Mouse (Mus musculus) brain, embryonic 18.5 days (tissue): Measurements from ENCODE around the gene Lce1b.
"Not testable (repeated sequence)": the region's sequence is repeated elsewhere in the genome, so short reads cannot be mapped to it uniquely, and the experiment has no call there.

Experiments
- DNase-seq: peaks from one replicate; pipeline ENCODE4 v3.0.0-alpha.2; 2012; ENCODE audit warnings: low read depth, low spot score

Lce1b gene

GRCm38 (mm10) chr3:92656826-92657225 lies at the start of gene Lce1b:
TSS of gene Lce1b (minus strand) at chr3:92656926.
- no peak for DNase-seq

GRCm38 (mm10) chr3:92694613-92695012 lies 37.9 kb upstream of the Lce1b start:
- DNase-seq, result no peak

DNA sequence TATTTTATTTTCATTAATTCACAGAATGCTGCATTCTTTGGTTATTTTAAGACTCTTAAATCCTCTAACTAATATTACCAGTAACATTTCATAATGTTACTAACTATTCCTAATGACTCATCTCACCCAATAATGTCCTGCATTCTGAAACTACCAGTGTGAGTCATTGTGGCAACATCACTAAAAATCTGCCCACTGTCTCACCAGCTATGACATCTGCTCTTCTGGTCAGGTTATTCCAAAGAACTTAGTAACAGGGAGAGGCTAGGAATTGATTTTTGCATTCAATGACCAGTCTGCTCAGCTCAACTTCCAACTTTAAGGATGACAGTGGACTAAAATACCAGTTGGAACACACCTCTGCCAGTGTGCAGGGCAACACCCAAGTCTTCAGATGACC lies 35.0 kb upstream of the Lce1b start:
- no peak for DNase-seq

- not testable (repeated sequence) for DNase-seq
Observed at GRCm38 (mm10) chr3:92689154-92689553, 32.4 kb upstream of the Lce1b start.

- DNase-seq, result no peak
Observed at GRCm38 (mm10) chr3:92687110-92687509, 30.4 kb upstream of the Lce1b start, which contains the start of gene Lce1d. TSS of gene Lce1d (minus strand) at chr3:92687210.

DNA sequence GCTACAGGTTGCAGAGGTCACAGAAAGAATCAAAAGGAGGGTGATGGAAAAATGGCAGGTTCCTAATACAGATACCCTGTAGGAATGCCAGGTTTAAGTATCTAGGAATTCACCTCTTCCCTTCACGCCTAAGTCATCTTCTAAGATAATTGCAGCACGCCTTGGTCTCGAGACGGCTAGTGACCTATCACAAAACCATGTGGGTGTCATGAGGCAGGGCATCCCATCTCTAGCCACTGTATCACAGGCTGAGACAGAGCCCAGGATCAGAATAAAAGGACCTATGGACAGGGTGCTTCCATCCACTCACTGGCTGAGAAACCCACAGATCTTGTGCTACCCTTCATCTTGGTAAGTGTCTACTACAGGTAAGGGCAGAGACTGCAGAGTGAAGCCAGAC lies 22.2 kb upstream of the Lce1b start, which contains the start of gene Lce1c:
TSS of gene Lce1c (plus strand) at position 301 of the 400 bp plus-strand sequence.
- no peak for DNase-seq

DNA sequence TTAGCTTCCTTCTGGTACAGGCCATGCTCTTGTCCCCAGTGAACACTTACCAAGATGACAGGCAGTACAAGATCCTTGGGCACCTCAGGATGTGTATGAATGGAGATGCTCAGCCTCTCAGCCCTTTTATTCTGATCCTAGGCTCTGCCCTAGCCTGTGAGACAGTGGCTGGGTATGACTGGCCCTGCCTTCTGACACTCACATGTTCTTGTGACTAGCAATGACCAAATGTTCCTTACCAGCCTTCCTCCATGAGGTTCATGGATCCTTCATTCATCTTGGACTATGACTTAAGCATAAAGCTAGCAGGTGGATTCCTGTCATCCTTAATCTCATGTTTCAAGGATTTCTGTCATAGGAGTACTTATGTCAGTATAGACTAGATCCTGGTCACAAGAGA lies 13.5 kb upstream of the Lce1b start, which contains the start of gene Lce1a2:
TSS of gene Lce1a2 (minus strand) at position 101 of the 400 bp plus-strand sequence.
- no peak for DNase-seq

DNA sequence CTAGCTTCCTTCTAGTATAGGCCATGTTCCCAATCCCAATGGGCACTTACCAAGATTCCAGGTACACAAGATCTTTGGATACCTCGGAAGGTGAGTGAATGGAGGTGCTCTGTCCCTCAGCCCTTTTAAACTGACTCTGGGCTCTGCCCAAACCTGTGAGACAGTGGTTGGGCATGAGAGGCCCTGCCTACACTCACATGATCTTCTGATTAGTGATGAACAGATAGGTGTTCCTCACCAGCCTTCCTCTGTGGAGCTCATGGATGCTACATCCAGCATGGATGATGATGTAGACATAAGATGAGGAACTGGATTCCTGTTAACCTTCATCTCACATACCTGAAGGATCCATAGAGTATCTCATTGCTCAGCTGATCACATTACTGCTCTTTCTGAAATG lies 8.5 kb downstream of the Lce1b start, which contains the start of gene Lce1a1:
TSS of gene Lce1a1 (minus strand) at position 101 of the 400 bp plus-strand sequence.
- DNase-seq, result no peak

- DNase-seq, result no peak
Observed at GRCm38 (mm10) chr3:92639854-92640253, 16.9 kb downstream of the Lce1b start.

DNA sequence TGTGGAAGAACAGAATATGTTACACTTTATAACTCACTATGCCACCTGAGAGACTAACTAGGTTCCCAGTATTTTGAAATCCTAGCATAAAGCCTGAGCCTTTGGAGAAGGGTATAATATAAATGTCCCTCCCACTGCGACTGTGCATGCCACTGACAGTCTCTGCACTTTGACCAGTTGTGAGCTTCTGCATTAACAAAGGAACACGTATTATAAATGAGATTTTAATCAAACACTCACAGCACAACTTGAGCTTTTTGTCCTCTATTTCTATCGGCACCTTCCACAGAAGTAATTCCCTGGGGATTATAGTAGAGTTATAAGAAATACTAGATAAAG lies 18.1 kb downstream of the Lce1b start:
- no peak for DNase-seq

DNA sequence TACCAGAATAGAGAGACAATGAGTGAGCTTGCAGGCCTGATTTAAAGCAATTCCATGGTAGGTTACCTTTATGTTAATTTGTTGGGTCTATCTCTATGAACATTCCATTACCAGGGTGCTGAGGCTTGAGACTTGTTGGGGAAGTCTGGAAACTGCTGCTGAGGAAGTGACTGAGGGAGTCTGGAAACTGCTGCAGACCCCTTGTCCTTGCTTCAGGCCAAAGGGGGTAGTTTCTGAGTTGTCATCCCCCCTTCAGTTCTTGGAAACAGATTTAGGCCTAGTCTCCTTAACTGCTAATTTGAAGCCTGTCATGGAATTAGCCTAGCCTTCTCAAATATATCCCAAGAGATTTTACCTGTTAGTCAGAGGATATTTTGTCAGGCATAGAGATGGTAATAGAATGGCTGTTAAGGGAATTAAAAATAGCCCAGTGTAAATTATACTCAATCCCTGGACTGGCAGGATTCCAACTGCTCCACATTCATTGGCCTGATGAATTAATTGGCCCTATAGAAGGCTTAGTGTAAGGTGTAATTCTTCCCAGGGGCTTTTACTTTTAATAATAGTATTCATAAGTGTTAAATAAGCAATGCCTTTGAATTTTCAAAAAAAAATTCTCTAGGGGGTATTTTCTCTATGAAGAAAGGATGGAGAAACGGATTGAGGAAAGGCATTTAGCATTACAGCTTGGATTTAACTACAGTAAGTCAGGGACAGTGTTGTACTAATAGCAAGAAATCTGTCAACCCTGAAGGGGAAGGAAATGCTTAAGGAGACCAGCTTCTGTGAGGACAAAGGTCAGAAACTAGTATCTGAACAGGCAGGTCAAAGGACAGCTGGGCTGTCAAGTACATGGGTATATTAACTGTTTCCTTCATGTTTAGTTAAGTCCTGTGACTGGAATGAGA lies 18.7 kb downstream of the Lce1b start:
- no peak for DNase-seq

DNA sequence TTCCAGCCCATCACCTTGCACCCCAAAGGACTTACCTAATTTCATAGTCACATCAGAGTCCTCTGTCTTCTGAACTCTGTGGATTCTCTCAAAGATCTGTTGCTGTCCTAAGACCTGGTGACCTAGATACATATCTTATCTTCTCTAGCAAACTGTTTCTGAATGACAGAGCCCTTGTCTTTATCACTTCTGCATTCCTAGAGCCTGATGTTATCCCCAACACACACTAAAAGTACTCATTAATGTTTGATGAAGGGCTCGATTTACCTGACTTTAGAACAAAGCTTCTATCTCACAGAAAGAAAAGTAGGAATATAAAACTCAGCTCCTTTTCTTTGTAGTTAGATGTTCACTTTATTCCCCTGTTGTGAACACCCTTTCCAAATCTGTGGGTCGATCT lies 35.2 kb downstream of the Lce1b start, which contains the start of gene Lce6a:
TSS of gene Lce6a (minus strand) at position 101 of the 400 bp plus-strand sequence.
- no peak for DNase-seq

- no peak for DNase-seq
Observed at GRCm38 (mm10) chr3:92609804-92610203, 46.9 kb downstream of the Lce1b start.

- DNase-seq, result no peak
Observed at GRCm38 (mm10) chr3:92607392-92607791, 49.3 kb downstream of the Lce1b start, which contains the start of gene 2210017I01Rik. TSS of gene 2210017I01Rik (minus strand) at chr3:92607492.
